Mouse (Mus musculus): ENCODE results near the gene Ush2a. TPM values are rescaled to one million over a fixed set of nuclear protein-coding genes. Genes with fewer than 3 reads are reported as not detected.

The Ush2a gene
- total RNA-seq, 2 experiments from 2014 or later, result 0.13 to 0.15 TPM

DNA sequence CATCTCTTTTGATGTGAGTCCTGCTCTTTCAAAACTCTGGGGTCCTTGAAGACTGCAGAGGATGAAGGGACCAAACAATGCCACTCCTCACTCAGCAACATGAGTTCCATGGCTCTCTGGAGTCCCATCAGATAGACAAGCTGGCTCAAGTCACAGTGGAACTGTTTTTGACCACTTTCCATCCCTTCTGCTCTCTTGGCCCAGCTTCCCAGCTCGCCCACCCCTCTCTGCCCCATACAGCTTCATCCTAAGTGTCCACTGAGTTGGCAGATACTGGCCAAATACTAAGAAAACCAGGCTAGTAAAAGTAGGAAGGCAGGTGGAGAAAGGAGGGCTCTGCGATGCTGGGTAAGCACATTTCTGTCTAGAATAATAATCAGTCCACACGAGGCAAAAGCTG is 265.6 kb downstream of the Ush2a start:
- Histone ChIP-seq H3K27ac (no peak overlapping the region), H3K4me3 (no peak overlapping the region)
- DNase-seq (ENCODE audit: low spot score in 2 of 2), result no peak
- no peak for TF ChIP-seq CTCF (conservative IDR thresholded peaks at IDR 0.05)

DNA sequence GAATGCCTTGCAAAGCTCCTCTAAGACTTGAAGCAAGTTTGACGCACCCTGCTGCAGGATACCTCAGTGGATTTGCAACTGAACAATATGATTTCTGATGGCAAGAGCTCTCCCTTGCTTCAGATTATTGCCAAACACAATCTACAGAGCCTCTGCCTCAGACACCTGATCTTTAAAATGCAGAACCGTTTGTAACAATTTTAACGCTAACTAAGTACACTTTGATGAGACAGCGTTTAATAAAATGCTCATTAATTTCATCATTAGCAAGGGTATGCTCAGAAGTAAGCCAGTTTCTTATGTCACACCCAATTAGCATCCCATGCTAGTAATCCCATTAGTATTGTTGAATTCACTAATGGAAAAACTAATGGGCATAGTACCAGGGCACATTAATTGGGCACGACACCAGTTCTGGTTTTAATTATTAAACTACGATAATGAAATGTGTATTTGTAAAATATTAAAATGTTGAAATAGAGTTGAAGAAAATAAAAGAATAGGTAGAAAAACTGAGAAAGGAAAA is 267.8 kb downstream of the Ush2a start:
- Histone ChIP-seq H3K4me3 (no peak overlapping the region), H3K27ac (no peak overlapping the region)
- no peak for TF ChIP-seq CTCF (conservative IDR thresholded peaks at IDR 0.05)
- no peak for DNase-seq (ENCODE audit: low spot score in 2 of 2)

DNA sequence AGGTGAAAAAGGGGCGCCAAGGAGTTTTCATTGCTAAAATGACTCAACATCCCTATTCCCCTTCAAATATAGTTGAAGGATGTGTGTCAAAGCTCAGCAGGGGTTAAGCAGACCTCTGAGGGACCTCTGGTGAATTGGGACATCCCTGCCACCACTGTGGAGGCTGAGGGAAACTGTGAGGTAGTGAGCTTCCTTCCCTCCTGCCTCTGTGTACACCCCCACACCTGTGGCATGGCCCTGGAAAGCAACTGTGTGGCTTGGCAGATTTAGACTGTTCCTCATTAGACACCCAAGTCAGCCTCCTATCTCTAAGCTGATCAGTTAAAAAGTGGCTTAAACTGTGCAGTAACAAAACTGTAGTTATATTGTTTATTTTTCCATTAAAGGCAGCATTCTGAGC is 275.2 kb downstream of the Ush2a start:
- no peak for TF ChIP-seq CTCF (conservative IDR thresholded peaks at IDR 0.05)

DNA sequence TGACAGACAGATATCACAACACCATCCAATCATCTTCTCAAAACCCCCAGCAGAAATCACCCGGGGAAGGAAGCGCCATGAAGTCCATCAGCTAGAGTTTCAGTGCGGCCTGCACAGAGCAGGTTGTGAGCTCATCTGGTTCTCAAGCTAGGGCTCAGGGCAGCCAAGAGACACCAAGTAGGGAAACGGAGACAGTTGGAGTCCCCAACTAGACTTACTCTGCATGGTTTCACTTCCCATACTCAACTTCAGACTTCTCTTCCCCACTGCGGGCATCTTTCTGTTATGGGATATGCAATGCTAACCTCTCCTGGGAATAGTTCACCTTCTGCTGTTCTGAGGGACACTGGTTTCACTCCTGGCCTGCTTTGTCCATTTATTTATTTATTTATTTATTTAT is 277.8 kb downstream of the Ush2a start:
- Histone ChIP-seq H3K4me3 (no peak overlapping the region), H3K27ac (no peak overlapping the region)
- TF ChIP-seq CTCF (conservative IDR thresholded peaks at IDR 0.05), result no peak
- DNase-seq (ENCODE audit: low spot score in 2 of 2), result no peak

More for the DNA sequence above, 275.2 kb downstream of the Ush2a start:
- no peak overlapping the region for H3K27ac ChIP-seq
- H3K4me3 ChIP-seq, result no peak overlapping the region
- no peak for DNase-seq (ENCODE audit: low spot score in 2 of 2)

DNA sequence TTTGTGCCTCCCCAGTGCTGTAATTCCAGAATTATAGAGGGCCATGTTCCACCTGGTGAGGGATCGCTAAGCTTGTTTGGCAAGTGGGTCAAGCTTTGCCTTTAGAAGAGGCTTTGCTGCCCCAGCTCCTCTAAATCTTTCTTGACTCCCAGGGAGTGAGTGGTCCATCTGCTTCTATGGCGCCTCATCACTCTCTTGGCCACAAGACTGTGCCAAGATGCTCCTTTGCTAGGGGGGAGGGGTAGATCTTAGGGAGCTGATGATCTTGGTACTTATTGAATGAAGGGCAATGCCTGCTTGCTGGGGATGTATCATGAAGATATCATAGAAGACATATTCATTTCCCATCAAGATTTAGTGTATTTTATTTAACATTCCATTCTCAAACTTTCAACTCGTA is 279.7 kb downstream of the Ush2a start:
- no peak for DNase-seq (ENCODE audit: low spot score in 2 of 2)
- Histone ChIP-seq H3K4me3 (no peak overlapping the region), H3K27ac (no peak overlapping the region)
- TF ChIP-seq CTCF (conservative IDR thresholded peaks at IDR 0.05), result no peak

DNA sequence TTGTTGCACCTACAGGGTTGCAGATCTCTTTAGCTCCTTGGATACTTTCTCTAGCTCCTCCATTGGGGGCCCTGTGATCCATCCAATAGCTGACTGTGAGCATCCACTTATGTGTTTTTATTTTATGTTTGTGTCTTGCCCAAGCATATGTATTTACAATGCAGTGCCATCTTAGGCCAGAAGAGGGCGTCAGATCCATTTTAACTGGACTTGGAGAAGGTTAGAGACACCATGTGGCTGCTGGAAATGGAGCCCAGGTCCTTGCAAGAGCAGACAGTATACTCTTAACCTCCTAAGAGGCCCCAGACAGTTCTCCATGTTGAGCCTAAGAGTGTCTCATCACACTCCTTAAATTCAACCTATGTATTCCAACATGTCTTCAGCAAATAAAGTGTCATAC is 281.5 kb downstream of the Ush2a start:
- no peak for DNase-seq (ENCODE audit: low spot score in 2 of 2)
- TF ChIP-seq CTCF (conservative IDR thresholded peaks at IDR 0.05), result no peak
- no peak overlapping the region for H3K4me3 ChIP-seq
- no peak overlapping the region for H3K27ac ChIP-seq

DNA sequence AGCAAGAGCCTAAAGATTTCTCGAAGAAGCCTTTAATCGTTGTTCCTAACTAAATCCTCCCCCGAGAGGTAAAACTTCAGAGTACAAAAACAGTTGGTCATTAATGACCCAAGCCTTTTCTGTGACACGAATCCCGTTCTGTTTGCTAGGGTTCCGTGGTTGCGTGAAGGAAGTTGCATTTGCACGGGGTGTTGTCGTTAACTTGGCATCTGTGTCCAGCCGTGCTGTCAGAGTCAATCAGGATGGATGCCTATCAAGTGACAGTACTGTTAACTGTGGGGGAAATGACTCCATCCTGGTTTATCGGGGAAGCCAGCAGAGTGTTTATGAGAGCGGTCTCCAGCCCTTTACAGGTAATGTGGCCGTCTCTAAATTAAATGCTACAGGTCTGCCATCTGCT is 287.9 kb downstream of the Ush2a start:
- Histone ChIP-seq H3K27ac (no peak overlapping the region), H3K4me3 (no peak overlapping the region)
- no peak for TF ChIP-seq CTCF (conservative IDR thresholded peaks at IDR 0.05)
- DNase-seq (ENCODE audit: low spot score in 2 of 2), result no peak

DNA sequence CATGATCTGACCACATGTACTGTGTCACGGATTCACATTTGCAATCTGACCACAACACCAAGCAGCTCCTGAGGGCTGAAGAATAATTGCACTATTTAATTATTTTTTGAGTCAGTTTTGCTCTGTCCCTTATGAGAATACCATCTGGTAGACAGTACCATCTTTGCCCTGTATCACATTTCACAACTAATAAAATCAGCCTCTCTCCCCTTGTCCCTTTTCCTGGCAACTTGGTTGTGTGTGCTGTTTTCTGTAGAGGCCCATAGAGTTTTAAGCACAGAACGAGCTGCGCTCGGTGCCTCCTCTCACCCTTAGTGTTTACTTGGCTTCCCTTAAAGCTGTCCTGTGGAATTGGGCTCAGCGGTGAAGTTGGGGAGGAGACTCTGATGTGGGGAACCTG is 290.0 kb downstream of the Ush2a start:
- Histone ChIP-seq H3K4me3 (no peak overlapping the region), H3K27ac (no peak overlapping the region)
- no peak for DNase-seq (ENCODE audit: low spot score in 2 of 2)
- no peak for TF ChIP-seq CTCF (conservative IDR thresholded peaks at IDR 0.05)

DNA sequence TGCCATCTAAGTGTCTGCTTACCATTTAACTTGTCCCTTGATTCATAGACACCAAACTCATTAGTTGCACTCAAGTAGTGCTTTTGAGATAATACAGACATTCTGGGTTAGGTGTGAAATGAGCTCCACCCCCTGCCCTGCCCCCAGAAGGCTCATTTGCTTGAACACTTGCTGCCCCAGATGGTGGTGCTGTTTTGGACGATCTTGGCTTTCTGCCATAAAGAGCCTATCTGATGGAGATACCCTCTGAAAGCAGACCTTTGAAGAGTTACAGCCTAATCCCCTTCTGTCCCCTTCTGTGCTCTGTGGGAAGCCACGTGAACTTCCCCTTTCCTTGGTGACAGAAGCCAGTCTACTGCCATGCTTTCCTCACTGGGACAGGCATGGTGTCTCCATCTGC is 297.1 kb downstream of the Ush2a start:
- TF ChIP-seq CTCF (conservative IDR thresholded peaks at IDR 0.05), result no peak
- Histone ChIP-seq H3K4me3 (no peak overlapping the region), H3K27ac (no peak overlapping the region)
- DNase-seq (ENCODE audit: low spot score in 2 of 2), result no peak

DNA sequence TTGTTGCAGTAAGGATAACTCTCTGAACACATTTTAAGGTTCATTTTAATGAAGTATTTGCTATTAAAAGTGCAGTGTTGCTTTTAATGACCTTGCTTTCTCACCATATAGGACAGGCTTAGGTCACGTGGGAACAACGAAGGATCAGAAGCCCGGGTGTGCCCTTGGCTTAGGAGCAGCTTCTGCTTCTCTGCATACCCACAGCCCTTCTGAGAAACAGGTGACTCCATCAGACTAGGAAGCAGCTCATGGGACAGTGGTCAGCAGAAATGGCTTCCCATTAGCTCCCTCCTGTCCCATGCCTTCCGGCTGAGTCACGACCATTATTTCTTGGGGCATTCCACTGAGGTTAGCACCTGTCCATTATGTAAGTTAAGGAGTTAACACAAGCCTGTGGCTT is 304.4 kb downstream of the Ush2a start:
- H3K4me3 ChIP-seq, result no peak overlapping the region
- no peak overlapping the region for H3K27ac ChIP-seq
- no peak for DNase-seq (ENCODE audit: low spot score in 2 of 2)
- TF ChIP-seq CTCF (conservative IDR thresholded peaks at IDR 0.05), result no peak

DNA sequence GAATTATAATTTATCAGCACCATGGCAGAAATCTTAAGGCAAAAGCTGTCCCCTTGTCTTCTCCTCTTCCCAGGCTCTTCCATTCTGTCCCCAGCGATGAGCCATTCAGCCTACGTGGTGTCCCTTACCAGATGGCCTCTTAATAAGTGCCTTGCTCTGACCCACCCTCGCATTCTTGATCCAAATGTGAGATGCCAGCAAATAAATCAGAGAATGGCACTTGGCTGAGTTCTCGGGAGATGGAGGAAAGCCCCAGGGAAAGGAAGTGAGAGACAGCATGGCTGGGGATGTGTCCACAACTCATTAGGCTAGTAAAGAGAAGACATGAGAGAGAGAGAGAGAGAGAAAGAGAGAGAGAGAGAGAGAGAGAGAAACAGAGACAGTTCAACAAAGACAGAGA is 305.7 kb downstream of the Ush2a start:
- no peak for TF ChIP-seq CTCF (conservative IDR thresholded peaks at IDR 0.05)
- Histone ChIP-seq H3K4me3 (no peak overlapping the region), H3K27ac (no peak overlapping the region)
- no peak for DNase-seq (ENCODE audit: low spot score in 2 of 2)

DNA sequence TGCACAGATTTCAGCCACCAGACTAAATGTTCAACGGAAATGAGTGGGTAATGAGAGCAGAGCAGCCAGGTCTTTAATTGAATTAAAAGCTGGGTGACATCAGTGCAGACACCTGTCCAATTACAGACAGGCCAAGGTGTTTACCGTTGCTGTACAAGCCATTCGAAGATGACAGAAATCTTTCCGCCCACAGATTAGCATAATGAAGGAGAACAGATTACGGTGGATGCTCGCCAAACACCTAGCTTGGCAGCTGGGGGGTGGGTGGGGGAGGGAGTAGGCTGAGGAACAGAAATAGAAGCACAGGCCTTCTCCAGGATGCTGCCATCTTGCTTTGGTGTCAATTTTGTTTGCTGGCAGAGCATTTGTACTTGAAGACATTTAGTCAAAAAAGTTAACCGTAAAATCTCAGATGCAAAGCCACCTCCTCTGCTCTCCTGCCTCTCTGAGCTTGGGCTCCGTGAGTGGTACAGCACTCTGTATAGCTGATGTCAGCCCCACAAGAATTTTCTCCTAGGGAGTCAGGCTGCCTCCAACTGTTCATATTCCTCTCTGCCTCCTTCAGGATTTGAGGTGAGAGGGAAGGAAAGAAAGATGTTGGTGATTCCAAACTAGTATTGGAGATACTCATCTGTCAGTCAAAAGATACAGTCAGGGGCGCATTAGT is 306.6 kb downstream of the Ush2a start:
- DNase-seq (ENCODE audit: low spot score in 2 of 2), result peak; percentile 20
- Histone ChIP-seq H3K4me3 (no peak overlapping the region), H3K27ac (no peak overlapping the region)
- TF ChIP-seq CTCF (conservative IDR thresholded peaks at IDR 0.05), result no peak

DNA sequence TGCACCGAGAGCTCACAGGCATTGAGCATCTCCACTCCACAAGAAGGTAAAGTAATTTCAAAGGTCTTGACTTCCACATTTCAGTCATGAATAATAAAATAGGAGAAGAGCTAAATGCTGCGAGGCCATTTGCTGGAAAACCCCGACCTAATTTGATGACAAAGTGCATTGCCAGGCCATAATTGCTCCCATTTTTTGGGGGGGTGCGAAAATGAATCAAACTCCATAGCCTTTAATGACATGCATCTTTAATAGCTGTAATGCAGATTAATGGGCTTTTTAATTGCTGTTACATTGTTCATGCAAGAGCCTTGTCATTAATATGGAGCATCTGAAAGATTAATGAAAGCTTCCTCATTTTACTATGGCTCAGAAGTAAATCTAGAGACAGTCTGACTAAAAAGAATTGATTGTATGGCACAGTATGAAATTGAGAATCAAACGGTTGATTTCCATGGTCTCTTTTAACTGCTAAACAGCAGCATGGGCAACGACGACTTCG is 314.5 kb downstream of the Ush2a start:
- H3K27ac ChIP-seq, result no peak overlapping the region
- H3K4me3 ChIP-seq, result no peak overlapping the region
- no peak for DNase-seq (ENCODE audit: low spot score in 2 of 2)
- no peak for TF ChIP-seq CTCF (conservative IDR thresholded peaks at IDR 0.05)

DNA sequence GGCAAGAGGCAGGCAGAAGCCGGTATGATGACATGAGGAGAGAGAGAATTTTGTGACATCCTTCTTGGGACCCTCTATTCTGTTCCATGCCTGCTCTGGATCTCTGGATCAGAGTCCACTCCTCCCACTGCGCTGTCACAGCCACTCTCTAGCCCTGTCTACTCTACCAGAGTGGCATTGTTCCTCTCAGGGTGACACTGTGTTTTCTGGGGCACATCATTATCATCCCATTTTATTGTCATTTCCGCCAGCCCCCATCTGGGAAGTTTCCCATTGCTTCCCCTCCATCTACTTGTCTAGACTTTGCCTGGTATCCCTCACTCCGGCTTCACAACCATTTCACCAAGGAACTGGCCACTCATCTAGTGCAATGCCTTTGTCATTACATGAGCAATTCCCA is 315.6 kb downstream of the Ush2a start:
- H3K27ac ChIP-seq, result no peak overlapping the region
- H3K4me3 ChIP-seq, result no peak overlapping the region
- no peak for TF ChIP-seq CTCF (conservative IDR thresholded peaks at IDR 0.05)
- DNase-seq (ENCODE audit: low spot score in 2 of 2), result no peak
